In the genomic region with DNA sequence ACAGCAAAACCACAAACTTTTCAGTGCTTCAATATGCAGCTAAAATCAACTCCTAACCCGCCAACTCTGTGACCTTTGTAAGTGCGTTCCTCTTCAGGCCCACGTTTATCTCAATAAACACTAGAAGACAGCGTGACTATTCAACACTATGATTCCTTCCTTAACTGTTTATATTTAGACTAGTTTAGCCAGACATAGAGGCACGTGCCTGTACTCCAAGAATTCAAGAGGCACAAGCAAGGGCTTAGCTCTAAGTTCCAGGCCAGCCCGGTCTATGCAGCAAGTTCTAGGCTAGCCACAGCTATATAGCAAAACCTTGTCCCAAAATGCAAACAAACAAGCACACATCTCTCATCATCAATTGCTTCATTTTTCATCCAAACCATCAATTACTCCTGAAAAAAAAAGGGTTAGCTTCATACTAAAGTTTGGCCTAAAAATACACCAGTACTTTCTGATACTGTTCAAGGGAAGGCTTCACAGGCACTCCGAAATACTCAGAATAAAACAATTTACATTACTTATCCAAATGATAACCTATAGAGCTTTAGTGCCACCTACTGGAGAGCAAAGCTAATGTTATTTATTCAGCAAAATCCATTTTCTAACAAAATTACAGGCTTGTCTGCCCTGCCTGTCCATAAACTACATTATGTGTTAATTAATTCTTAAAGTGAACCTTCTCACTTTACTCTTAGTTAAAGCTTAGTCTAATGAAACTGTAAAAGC, we compare ENCODE assay signal across 8 mouse cellular contexts. TPM values are rescaled to one million over a fixed set of nuclear protein-coding genes. Genes with fewer than 3 reads are reported as not detected.
DNase-seq lines count a peak whose midpoint lies in the region; ATAC-seq and TF ChIP-seq lines count a peak whose summit lies in the region.

No protein-coding gene starts in this region.

- no peak for TF ChIP-seq EP300 in stomach, postnatal 0 days (optimal IDR thresholded peaks at IDR 0.05)

- WGBS in lung, embryonic 14.5 days, result 51% methylated on average over 7 of the region's 7 CpGs
- 89% methylated on average over 7 of the region's 7 CpGs for WGBS in hindbrain, embryonic 14.5 days
- WGBS in stomach, postnatal 0 days, result 58% methylated on average over 7 of the region's 7 CpGs

- no peaks in the 10 kb centered on the region for H3K9me3 ChIP-seq in lung, embryonic 14.5 days (ENCODE audit: low read depth, low read length)
- H3K9me3 ChIP-seq in hindbrain, embryonic 14.5 days (ENCODE audit: control insufficient read depth, low read length), result no peaks in the 10 kb centered on the region
- H3K9me3 ChIP-seq in stomach, postnatal 0 days (ENCODE audit: control insufficient read depth, low read length), result no peaks in the 10 kb centered on the region

- peaks cover 40% of the 10 kb centered on the region for H3K36me3 ChIP-seq in lung, embryonic 14.5 days (ENCODE audit: insufficient read depth)
- H3K36me3 ChIP-seq in hindbrain, embryonic 14.5 days (replicated peaks; ENCODE audit: control insufficient read depth, insufficient read depth), result peaks cover 34% of the 10 kb centered on the region
- no peaks in the 10 kb centered on the region; the same call in 1 of the 2 replicates for H3K36me3 ChIP-seq in stomach, postnatal 0 days (ENCODE audit: control insufficient read depth, insufficient read depth, low read length)

- peak; percentile 56 for TF ChIP-seq CTCF in lung, embryonic 14.5 days (IDR thresholded peaks at IDR 0.05; ENCODE audit: low read depth)
- peak; percentile 82 for TF ChIP-seq CTCF in stomach, postnatal 0 days (IDR thresholded peaks at IDR 0.05; ENCODE audit: low read depth)

- no peaks in the 10 kb centered on the region for H3K27me3 ChIP-seq in lung, embryonic 14.5 days (ENCODE audit: insufficient read depth, low read length)
- no peaks in the 10 kb centered on the region for H3K27me3 ChIP-seq in hindbrain, embryonic 14.5 days (ENCODE audit: control insufficient read depth, insufficient read depth, low read length)
- no peaks in the 10 kb centered on the region for H3K27me3 ChIP-seq in stomach, postnatal 0 days (ENCODE audit: control insufficient read depth, insufficient read depth, low read length)

- no peak overlapping the region for H3K4me2 ChIP-seq in lung, embryonic 14.5 days
- no peak overlapping the region for H3K4me2 ChIP-seq in hindbrain, embryonic 14.5 days (replicated peaks)
- no peak overlapping the region for H3K4me2 ChIP-seq in stomach, postnatal 0 days (replicated peaks; ENCODE audit: low read depth)

- no peak overlapping the region for H3K9ac ChIP-seq in lung, embryonic 14.5 days
- no peak overlapping the region for H3K9ac ChIP-seq in hindbrain, embryonic 14.5 days
- no peak overlapping the region for H3K9ac ChIP-seq in stomach, postnatal 0 days (ENCODE audit: low read length)

- H3K27ac ChIP-seq in lung, embryonic 14.5 days (ENCODE audit: low read depth), result no peak overlapping the region
- H3K27ac ChIP-seq in hindbrain, embryonic 14.5 days, result no peak overlapping the region
- H3K27ac ChIP-seq in stomach, postnatal 0 days (replicated peaks), result no peak overlapping the region

- no peak overlapping the region for H3K4me3 ChIP-seq in lung, embryonic 14.5 days (ENCODE audit: low read depth, low read length)
- H3K4me3 ChIP-seq in hindbrain, embryonic 14.5 days (replicated peaks; ENCODE audit: low read length), result no peak overlapping the region
- H3K4me3 ChIP-seq in stomach, postnatal 0 days (ENCODE audit: low read depth, low read length), result no peak overlapping the region

- H3K4me1 ChIP-seq in lung, embryonic 14.5 days (ENCODE audit: insufficient read depth), result no peaks in the 10 kb centered on the region
- no peaks in the 10 kb centered on the region for H3K4me1 ChIP-seq in hindbrain, embryonic 14.5 days (replicated peaks; ENCODE audit: control insufficient read depth, insufficient read depth, low read length)
- H3K4me1 ChIP-seq in stomach, postnatal 0 days (replicated peaks; ENCODE audit: control insufficient read depth, insufficient read depth), result no peaks in the 10 kb centered on the region

- DNase-seq in frontal cortex, postnatal 14 days (ENCODE audit: low spot score in 2 of 2), result no peak
- peak; percentile 83 for DNase-seq in lung, embryonic 14.5 days
- no peak for DNase-seq in lung, postnatal 4 days
- peak; percentile 83 for DNase-seq in hindbrain, embryonic 14.5 days (ENCODE audit: low spot score)
- no peak for DNase-seq in stomach, postnatal 0 days (ENCODE audit: low spot score)
- DNase-seq in spleen, postnatal 4 days (ENCODE audit: low spot score in 2 of 2), result no peak
- no peak for DNase-seq in adrenal gland, postnatal 36 days

- ATAC-seq in frontal cortex, adult (ENCODE audit: low TSS enrichment), result peak; percentile 82
- no peak for ATAC-seq in lung, embryonic 14.5 days (ENCODE audit: insufficient read depth)
- no peak for ATAC-seq in hindbrain, embryonic 14.5 days (ENCODE audit: low FRiP score)
- no peak for ATAC-seq in stomach, postnatal 0 days (ENCODE audit: low FRiP score, low TSS enrichment)

RNA-seq across cellular contexts. Expression of a gene that starts 18.3 kb away (rescaled TPM):
- 69.5 and 73.4 TPM in 2 replicates for polyA plus RNA-seq in lung, embryonic 14.5 days (2014; fragmentation: Nextera tagmentation; extraction: Ambion mirVana)
- polyA plus RNA-seq in hindbrain, embryonic 14.5 days (2014; fragmentation: Nextera tagmentation; extraction: Ambion mirVana), result 45.0 and 46.2 TPM in 2 replicates
- 13.8 and 14.3 TPM in 2 replicates for polyA plus RNA-seq in stomach, postnatal 0 days (2015; fragmentation: Nextera tagmentation; extraction: Ambion mirVana)
- total RNA-seq in adrenal gland, postnatal 36 days (2021), result 10 to 100 TPM; 38.9 to 43.8 TPM

RNA-seq across cellular contexts. Expression of a gene that starts 28.4 kb away (rescaled TPM):
- 48.3 and 56.9 TPM in 2 replicates for polyA plus RNA-seq in lung, embryonic 14.5 days (2014; fragmentation: Nextera tagmentation; extraction: Ambion mirVana)
- polyA plus RNA-seq in hindbrain, embryonic 14.5 days (2014; fragmentation: Nextera tagmentation; extraction: Ambion mirVana), result 42.4 and 42.6 TPM in 2 replicates
- polyA plus RNA-seq in stomach, postnatal 0 days (2015; fragmentation: Nextera tagmentation; extraction: Ambion mirVana), result 17.3 and 18.2 TPM in 2 replicates
- total RNA-seq in adrenal gland, postnatal 36 days (2021), result 10 to 100 TPM; 14.6 to 21.7 TPM

Comparison
In these comparisons a context has a peak if more than half of its experiments do, and no peak if none do; other contexts are left out.
1. DNase-seq: peak in lung, embryonic 14.5 days (single experiment) and hindbrain, embryonic 14.5 days (single experiment); none in frontal cortex, postnatal 14 days (0 of 2), lung, postnatal 4 days (0 of 2), stomach, postnatal 0 days (single experiment), spleen, postnatal 4 days (0 of 2) and adrenal gland, postnatal 36 days (0 of 2).